Mouse (Mus musculus) hematopoietic multipotent progenitor cell, adult 10-12 weeks (in vitro differentiated cells): ENCODE measurements around the gene Epha3. TPM values are rescaled to one million over a fixed set of nuclear protein-coding genes. Genes with fewer than 3 reads are reported as not detected.

ENCODE experiments used
- polyA plus RNA-seq: library from polyadenylated mRNA; stranded (reverse); fragments of >175 nt; gene quantifications from 2 replicates; pipeline ENCODE4 v1.2.3, GENCODE M21; 2012; ENCODE audit warnings: low replicate concordance

Epha3 gene
- not detected in 2 replicates for polyA plus RNA-seq

DNA sequence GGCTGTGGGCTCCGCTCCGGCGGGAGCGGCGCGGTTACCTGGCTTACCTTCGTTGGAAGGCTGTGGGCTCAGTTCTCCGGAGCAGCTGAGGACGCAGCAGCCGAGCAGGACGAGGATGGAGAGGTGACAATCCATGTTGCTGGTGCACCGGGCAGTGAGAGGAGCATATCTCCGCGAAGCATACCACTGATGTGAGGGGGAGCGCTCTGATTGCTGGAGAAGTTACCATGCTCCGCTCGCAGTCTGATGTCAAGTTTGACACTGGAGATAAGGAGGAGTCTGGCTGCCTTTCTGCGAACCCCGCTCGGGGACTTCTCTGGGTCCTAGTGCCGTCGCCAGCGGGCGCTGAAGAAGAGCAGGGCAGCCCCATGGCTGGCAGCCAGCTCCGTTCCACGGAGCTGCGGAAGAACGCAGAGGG lies at the start of gene Epha3:
TSS of gene Epha3 (minus strand) at position 263 of the 418 bp plus-strand sequence.

